Mouse (Mus musculus) activated CD4-positive, CD25-positive, alpha-beta regulatory T cell, adult 9 weeks (primary cell): ENCODE results near the gene Fnbp4. TPM values are rescaled to one million over a fixed set of nuclear protein-coding genes. Genes with fewer than 3 reads are reported as not detected.

ENCODE experiments used
- polyA plus RNA-seq: library from polyadenylated mRNA; unstranded; fragments of 100-300 nt; shearing (Covaris generic); gene quantifications from one replicate; pipeline ENCODE4 v1.2.1, GENCODE M21; 2017

Gene Fnbp4
- polyA plus RNA-seq = 79.2 TPM

GRCm38 (mm10) chr2:90745053-90745678, at the start of gene Fnbp4:
Gene Fnbp4, plus strand, starts transcription at chr2:90745370.

GRCm38 (mm10) chr2:90782458-90782857, 37.3 kb downstream of the Fnbp4 start, which contains the start of gene Agbl2:
Gene Agbl2, plus strand, starts transcription at chr2:90782727.

Other genes with a start within 250 kb of the Fnbp4 start
- gene Ptprj, start 164.7 kb upstream of the Fnbp4 start, polyA plus RNA-seq = 2.4 TPM
- gene Nup160, start 68.2 kb upstream of the Fnbp4 start, polyA plus RNA-seq = 45.3 TPM
- gene Agbl2, start 37.4 kb downstream of the Fnbp4 start, polyA plus RNA-seq = not detected
- gene Mtch2, start 101.8 kb downstream of the Fnbp4 start, polyA plus RNA-seq = 149 TPM
- gene C1qtnf4, start 140.5 kb downstream of the Fnbp4 start, polyA plus RNA-seq = 1.3 TPM
- 48.9 TPM for gene Kbtbd4, start 159.4 kb downstream of the Fnbp4 start, polyA plus RNA-seq
- 159 TPM for gene Ndufs3, start 159.5 kb downstream of the Fnbp4 start, polyA plus RNA-seq
- gene Celf1, start 195.0 kb downstream of the Fnbp4 start, polyA plus RNA-seq = 48.3 TPM